Mouse (Mus musculus): ENCODE results near the gene D930048N14Rik.
"Not testable (repeated sequence)": the region's sequence is repeated elsewhere in the genome, so short reads cannot be mapped to it uniquely, and the experiment has no call there.

The D930048N14Rik gene

DNA sequence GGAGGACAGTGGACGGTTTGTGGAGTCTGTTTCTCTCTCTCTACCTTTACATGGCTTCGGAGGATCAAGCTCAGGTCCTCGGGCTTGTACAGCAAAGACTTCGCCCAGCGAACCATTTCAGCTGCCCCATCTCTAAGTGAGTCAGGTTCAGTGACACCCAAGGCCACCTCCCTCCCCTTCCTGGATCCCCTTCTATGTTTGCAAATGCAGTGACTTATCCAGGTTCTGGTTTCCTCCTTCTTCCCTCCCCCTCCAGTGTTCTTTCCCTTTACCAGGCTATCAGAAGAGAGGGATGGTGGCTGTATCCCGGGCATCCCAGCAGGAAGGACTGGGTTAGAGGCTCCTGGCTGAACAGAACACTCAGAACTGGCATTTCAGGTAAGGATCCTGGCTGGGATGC is 3.0 kb downstream of the D930048N14Rik start:
- no peak for DNase-seq (ENCODE audit: low read depth)

DNA sequence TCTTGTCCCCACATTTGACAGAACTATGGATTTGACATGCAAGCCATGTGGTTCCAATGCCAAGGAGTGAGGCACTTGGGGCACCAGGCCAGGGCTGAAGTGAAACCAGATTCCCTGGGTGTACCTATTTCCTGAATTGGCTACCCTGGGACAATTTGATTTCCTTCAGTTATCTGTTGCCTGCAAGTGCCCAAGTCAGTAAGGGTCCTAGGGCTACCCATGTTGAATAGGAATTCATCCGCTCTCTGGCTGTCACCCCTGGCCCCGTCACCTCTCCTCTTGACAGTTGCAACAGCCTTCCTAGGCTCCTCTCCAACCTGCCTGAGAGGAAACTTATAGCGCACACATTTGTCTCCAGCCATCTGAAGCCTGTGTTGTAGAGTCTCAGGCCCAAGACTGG is 4.1 kb downstream of the D930048N14Rik start:
- DNase-seq (ENCODE audit: low read depth), result no peak

DNA sequence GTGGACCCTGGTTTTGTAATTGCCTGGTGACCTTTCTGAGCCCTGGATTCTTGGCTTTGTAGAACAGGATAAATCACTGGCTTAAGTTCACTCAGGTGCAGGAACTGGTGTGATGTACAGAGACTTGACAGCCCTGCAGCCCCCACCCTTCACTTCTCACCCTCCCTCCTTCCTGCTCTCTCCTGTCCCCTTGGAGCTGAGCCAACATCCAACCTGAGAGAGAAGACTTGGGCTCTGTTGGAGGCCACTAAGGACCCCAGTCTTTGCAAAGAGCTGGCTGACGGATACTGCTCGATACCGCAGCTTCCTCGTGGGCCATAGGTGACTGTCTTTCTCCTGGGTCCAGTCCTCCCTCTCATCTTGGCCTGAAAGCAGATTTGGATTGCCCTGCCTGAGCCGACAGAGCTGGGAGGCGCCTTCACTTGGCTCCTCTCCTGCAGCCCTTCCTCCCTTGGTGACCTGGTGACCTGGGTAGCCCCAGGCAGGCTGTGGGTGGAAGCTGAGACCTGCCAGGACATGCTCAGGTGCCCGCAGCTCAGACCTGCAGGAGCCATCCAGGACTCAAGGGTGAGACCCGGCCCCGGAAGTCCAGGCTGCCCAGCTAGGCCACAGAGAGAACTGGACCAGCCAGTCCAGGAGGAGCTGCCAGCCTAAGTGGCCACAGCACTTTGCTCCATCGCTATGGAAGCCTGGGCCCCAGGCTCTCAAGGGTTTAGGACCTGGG is 6.2 kb downstream of the D930048N14Rik start:
- no peak for DNase-seq (ENCODE audit: low read depth)

DNA sequence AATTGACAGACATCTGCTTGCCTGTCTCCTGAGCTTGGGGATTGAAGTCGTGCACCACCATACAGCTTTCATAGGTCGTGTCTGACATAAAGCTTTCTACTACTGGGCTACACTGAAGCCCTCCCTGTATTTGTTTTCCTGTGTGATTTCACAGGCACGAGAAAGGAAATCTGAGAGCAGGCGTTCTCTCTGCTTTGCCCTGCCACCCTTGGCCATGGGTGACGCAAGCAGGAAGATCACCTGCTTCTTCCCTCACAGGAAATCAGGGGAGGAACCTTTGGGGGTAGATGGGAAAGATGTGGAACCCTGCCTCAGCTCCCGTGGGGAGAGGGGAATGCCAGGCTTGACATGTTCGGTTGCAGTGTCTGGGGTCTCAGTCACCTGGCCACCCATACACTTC is 7.5 kb downstream of the D930048N14Rik start:
- no peak for DNase-seq (ENCODE audit: low read depth)

DNA sequence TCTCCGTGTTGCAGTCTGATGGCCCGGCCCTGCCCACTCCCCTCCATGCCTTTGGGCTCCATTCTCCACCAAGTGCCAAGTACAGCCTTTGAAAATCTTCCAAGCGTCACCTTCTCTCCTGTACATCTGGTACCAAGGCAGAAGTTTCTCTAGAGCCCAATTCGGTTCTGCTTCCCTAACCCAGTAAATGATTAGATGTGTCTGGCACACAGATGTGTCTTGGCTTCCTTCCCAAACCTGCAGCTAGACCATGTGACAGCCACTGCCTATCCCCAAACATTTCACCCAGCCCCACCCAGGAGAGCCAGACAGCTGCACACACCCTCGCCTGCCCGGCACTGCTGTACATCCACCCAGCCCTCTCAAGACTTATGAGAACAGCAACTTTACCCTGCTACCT is 8.0 kb downstream of the D930048N14Rik start:
- no peak for DNase-seq (ENCODE audit: low read depth)

DNA sequence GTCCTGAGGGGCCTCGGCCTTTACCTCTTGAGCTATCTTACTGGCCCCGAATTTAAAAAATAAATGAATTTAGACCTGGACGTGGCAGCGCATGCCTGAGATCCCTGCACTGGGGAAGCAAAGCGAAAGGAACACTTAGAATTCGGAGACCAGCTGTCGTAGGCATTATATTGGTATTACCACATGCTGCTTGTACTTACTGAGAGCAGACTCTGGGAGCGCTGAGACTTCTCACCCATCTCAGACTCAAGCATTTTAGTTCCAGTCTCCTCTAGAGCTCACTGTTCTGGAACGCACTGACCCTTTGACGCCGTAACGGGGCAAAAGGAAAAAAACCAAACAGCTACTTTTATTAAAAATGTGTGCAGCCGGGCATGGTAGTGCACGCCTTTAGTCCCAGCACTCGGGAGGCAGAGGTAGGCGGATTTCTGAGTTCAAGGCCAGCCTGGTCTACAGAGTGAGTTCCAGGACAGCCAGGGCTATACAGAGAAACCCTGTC is 11.2 kb downstream of the D930048N14Rik start:
- DNase-seq (ENCODE audit: low read depth), result no peak

DNA sequence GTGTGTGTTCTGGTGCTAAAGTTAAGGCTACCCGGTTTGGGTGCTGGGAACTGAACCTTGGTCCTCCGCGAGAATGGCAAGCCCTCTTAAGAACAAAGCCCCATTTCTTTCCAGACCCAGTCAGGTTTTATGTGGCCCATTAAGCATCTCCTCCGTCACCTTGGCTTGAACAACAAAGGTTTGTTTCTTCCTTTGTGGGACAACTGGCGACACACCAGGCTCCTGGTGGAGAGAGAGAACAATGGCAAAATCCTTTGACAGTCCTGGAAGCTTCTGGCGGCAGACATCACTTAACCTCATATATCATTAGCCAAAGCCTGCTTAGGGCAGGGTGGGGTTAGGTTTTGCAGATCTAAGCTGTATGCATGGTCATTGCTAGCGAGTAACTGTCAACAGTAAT is 11.9 kb downstream of the D930048N14Rik start:
- DNase-seq (ENCODE audit: low read depth), result no peak

DNA sequence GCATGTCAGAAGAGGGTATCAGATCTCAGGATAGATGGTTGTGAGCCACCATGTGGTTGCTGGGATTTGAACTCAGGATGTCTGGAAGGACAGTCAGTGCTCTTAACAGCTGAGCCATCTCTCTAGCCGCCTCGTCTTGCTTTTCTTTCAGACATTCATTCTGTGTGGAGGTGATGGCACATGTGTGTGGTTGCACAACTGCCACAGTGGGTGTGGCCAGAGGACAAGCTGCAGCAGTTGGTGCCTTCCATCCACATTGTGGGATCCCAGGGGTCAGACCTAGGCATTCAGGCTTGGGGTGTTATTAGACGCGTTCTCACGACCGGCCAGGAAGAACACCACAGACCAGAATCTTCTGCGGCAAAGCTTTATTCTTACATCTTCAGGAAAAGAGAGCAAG is 14.0 kb downstream of the D930048N14Rik start:
- not testable (repeated sequence) for DNase-seq (ENCODE audit: low read depth)

DNA sequence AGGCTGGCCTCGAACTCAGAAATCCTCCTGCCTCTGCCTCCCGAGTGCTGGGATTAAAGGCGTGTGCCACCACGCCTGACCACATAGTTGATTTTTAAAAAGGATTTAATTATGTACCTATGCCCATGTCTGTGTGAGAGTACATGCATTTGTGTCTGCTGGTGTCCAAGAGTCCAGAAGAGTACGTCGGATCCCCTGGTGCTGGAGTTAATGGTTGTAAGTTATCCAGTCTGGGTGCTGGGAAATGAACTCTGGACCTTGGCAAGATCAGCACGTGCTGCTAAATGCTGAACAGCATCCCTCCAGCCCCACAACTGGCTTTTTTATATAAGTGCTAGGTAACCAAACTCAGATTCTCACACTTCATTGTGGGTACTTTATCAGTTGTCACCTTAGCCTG is 20.1 kb downstream of the D930048N14Rik start:
- DNase-seq (ENCODE audit: low read depth), result no peak

DNA sequence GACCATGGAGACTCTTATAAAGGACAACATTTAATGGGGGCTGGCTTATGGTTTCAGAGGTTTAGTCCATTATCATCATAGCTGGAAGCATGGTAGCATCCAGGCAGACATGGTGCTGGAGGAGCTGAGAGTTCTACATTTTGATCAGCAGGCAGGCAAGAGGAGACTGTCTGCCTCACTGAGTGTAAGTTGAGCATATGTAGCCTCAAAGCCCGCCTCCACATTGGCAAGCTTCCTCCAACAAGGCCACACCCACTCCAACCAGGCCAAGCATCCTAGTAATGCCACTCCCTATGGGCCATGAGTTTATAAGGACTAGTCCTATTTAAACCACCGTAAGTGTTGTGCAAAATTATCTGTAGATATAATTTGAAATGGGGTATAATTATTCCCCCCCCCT is 20.6 kb downstream of the D930048N14Rik start:
- no peak for DNase-seq (ENCODE audit: low read depth)

DNA sequence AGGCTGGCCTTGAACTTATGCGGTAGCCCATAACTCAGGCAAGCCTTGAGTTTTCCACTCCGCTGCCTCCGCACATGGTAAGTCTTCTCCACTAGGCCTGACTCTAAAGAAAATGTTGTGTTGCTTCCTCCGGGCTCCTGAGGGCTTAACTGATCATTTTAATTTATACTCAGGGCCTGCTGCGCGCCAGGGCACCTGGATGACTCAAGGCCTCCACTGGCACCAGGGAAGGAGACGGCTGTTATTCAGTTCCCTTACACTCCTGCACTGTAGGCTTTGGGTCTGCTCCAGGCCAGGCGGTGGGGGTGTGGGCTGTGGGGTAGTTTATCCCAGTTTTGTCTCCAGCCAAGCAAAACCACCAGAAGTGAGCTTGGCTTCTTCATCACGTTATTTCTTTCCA is 22.5 kb downstream of the D930048N14Rik start:
- no peak for DNase-seq (ENCODE audit: low read depth)

DNA sequence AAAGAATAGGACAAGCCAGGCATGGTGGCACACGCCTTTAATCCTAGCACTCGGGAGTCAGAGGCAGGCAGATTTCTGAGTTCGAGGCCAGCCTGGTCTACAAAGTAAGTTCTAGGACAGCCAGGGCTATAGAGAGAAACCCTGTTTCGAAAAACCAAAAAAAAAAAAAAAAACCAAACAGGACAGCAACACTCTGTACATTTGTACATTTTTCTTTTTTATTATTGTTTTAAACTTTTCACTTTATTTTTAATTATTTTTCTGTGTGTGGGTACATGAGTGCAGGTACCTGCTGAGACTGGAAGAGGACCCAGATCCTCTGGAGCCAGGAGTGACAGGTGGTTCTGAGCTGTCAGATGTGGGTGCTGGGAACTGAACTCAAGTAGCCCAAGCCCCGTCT is 24.6 kb downstream of the D930048N14Rik start:
- no peak for DNase-seq (ENCODE audit: low read depth)

DNA sequence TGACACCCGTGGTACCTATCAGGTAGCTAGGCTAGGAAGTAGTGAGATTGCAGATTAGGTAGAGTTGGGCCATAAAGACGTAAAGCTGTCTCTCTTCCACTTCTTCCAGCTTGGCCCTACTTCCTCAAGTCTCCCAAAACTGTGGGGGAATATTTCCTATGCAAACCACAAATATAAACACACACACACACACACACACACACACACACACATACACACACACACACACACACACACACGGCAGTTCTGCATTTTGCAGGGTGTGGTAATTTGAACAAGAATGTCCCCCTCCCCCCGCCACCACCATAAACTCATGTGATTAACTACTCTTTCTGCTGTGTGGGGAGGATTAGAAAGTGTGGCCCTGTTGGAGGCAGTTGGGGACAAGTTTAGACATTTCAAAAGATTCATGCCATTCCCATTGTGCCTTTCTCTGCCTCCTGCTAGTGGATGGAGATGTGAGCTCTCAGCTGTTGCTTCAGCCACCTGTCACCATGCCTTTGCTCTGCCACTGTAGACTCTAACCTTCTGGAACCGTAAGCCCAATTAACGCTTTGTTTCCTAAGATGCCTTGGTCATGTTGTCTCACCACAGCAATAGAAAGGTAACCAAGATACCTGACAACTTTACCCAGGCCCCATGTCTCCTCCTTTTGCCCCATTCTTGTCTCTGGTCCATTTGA is 27.1 kb downstream of the D930048N14Rik start:
- DNase-seq (ENCODE audit: low read depth), result no peak

DNA sequence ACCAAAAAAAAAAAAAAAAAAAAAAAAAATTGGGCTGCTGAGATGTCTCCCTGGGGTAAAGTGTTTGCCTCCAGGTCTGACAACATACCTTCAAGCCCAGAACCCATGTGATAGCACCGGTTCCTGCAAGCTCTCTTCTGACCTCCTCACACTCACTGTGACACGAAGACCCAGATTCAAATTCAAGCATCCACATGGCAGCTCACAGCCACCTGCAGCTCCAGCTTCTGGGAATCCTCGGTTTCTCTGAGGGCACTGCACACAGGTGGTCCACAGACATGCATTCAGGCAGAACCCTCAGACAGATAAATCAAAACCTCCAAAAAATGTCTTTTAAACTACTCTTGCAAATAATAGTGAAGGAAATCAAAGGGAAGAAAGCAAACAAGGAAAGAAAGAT is 28.7 kb downstream of the D930048N14Rik start:
- no peak for DNase-seq (ENCODE audit: low read depth)

DNA sequence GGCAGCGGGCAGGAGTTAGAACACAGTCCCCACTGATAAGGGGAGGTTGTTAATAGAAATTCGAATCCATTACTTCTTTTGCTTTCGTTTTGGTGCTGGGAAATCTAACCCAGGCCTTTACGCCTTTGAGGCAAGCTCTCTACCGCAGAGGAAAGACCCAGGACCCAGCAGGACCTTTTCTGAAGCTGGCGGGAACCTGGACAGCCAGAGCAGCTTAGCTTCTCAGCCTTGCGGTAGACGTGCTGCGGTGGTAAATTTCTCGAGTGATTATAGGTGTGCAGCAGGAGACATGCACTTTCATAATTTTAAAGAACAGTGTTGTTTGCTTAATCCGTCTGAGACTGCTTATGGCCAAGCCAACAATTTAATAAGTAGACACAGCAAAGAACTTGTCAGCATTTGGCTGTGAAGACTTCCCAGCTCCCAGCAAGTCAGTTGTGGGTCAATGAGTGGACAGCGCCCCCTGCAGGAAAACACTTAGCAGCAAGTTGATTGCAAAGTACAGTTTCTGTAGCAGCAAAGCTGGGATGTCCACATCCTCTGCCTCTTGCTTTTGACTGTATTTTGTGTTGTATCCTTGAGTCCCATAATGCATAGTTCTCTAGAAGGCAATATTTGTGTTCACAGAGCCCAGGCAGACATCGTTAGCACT is 30.7 kb downstream of the D930048N14Rik start:
- peak; percentile 94 for DNase-seq (ENCODE audit: low read depth)

DNA sequence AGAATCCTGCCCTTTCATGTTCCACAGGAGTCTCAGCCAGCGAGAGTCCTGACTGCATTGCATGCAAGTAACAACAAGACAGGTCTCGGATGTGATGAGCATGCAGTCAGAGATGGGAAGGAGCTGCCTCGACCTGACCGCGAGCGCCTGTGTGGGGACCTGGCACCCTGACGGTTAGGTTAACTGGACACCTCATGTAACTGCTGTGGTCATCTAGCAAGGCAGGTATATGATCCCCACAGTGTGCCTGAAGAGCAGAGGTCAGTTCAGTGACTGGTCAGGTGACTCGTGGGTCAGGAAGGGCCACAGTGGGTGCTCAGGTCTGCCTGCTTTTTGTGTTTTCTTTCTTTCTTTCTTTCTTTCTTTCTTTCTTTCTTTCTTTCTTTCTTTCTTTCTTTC is 31.2 kb downstream of the D930048N14Rik start:
- no peak for DNase-seq (ENCODE audit: low read depth)

DNA sequence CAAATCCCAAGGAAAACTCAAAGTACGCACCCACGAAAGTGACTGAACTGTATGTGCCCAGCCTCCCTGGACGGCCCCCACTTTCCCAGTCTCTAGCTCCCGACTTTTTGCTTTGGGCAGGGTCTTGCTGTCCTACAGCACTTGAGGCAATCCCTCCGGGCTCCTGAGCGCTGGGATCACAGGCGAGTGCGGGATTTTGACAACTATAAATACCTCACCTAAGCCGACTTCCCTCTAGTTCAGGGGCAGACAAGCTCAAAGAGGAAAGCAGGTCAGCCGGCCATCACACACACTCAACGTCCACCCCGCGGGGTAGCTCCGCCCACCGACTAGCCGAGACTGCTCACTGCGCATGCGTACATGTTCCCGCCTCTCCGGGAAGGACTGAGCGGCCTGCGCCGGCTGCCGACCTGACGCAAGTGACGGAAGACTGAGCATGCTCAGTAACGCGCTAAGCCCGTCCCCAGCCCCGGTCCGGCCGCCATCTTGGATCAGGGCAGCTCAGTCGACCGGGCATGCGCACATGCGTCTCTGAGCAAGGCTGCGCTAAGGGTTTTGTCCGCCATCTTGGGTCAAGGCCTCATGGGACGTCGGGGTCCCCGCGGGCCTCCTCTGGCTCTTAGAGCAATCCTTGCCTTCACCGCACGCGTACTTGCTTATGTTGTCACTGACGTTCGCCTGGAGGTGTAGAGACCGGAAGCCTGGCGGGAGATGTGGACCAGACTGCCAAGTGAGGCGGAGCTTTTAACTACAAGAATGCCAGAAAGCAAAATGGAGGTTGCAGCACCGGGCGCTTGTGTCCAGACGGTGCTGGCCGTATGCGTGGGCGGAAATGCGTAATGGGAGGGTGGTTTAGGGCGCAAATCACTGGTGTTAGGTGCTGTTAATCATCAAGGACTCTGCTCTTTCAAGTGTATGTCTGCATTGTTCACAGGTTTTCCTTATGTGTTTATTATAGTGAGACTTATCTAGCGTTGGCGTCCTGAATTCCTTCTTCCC is 37.9 kb downstream of the D930048N14Rik start, which contains the start of gene 0610009B22Rik:
0610009B22Rik (minus strand) TSS at position 545 of the 999 bp plus-strand sequence.
- peak; percentile 100 for DNase-seq (ENCODE audit: low read depth)

DNA sequence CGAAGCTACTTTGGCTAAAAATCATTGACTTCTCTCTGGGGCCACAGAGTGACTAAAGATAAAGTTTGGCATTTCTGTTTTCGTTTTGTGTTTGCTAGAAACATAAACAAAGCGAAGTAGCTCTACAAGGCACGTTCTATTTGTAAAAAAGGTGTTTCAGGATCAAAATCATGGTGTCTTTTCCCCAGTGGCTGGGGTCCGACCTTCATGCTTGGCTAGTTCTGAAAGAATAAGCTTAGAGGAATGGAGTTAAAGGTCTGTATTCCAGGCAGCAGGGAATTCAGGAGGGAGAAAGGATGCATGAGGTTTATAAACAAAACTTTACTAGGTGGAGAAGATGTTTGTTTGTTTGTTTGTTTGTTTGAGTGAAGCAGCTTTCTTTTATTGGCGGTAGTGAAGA is 38.6 kb downstream of the D930048N14Rik start:
- DNase-seq (ENCODE audit: low read depth), result no peak

DNA sequence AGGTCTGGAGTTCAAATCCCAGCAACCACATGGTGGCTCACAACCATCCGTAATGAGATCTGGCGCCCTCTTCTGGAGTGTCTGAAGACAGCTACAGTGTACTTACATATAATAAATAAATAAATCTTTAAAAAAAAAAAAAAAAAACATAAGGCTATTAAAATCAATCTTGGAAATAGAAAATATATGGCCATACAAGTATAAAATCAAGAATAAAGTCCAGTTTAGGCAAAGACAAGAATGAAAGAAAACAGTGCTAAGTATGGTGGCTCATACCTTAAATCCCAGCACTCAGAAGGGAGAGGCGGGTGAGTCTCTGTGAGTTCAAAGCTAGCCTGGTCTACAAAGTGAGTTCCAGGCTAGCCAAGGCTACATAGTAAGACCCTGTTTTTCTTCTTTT is 39.8 kb downstream of the D930048N14Rik start:
- not testable (repeated sequence) for DNase-seq (ENCODE audit: low read depth)

DNA sequence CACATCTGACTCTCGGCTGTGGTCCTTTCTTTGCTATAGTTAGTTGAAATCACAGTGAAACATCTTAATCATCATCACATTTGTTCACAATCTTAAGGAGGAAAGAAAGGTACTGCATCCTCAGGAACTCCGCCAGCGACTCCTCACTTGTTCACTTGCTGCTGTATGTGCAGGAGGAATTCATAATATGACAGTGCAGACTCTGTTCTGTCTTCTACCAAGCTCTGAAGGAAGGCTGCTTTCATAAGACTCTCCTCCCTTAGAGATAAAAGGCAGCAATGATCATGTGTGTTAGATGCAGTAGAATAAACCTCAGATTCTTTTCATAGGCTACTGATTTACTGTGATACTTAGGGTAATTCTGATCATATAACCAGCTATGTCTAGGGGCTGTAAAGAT is 44.2 kb downstream of the D930048N14Rik start:
- no peak for DNase-seq (ENCODE audit: low read depth)

DNA sequence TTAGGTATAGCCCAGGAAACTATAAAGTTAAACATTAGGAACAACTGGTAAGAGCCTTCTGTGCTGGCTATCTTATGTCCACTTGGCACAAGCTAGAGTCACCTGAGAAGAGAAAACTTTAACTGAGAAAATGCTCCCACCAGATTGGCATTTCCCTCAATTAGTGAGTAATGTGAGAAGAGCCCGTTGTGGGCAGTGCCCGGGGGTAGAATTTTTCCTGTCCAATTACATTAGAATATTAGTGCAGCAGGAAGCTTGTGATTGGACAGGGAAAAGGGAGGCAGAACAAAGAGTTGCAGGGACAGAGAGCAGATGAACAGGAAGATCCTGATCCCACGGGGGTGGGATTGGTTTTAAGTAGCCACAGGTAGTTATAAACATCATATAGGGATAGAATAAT is 52.1 kb downstream of the D930048N14Rik start:
- no peak for DNase-seq (ENCODE audit: low read depth)
